Mouse (Mus musculus): ENCODE results near the gene Fchsd2.

DNA sequence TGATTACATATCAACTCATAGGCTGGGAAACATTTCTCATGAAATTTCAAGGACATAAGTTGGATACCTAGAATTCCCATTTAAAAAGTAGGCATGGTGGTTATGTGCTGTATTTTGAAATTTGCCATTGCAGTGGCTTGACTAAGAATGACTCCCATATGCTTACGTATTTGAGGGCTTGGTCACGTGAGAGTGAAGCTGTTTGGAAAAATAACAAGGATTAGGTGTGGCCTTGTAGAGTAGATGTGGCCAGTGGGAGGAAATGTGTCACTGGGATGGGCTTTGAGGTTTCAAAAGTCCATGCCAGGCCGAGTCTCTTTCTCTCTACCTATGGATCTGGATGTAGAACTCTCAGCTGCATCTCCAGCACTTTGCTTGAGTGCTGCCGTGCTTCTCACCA lies 71.2 kb downstream of the Fchsd2 start:
- TF ChIP-seq CTCF (IDR thresholded peaks at IDR 0.05; ENCODE audit: extremely low read depth, insufficient read depth, low read length), result no peak
- no peak for TF ChIP-seq POLR2A (IDR thresholded peaks at IDR 0.05; ENCODE audit: extremely low read depth, insufficient read depth, low read length)
